Mouse (Mus musculus): Measurements from ENCODE around the gene Olfr1377. TPM values are rescaled to one million over a fixed set of nuclear protein-coding genes. Genes with fewer than 3 reads are reported as not detected.

The Olfr1377 gene
- total RNA-seq, 2 experiments from 2014 or later, result not detected

Other genes with a start within 250 kb of the Olfr1377 start
- 1 to 10 TPM; 2.1 to 3.6 TPM for gene Zfp354c, start 154.2 kb upstream of the Olfr1377 start, total RNA-seq (2021)
- gene Zfp879, start 140.4 kb upstream of the Olfr1377 start, total RNA-seq (2021), result 1 to 10 TPM; 1.4 to 1.6 TPM
- gene Grm6, start 131.3 kb upstream of the Olfr1377 start, total RNA-seq (2021), result under 1 TPM in 1 of 2 experiments, not detected in 1; 0.28 TPM
- under 1 TPM; 0.69 to 0.89 TPM for gene Zfp454, start 94.3 kb upstream of the Olfr1377 start, total RNA-seq (2021)
- 1 to 10 TPM; 3.0 to 3.1 TPM for gene Zfp2, start 65.8 kb upstream of the Olfr1377 start, total RNA-seq (2021)
- 1 to 10 TPM; 1.5 to 1.8 TPM for gene Zfp354b, start 50.3 kb upstream of the Olfr1377 start, total RNA-seq (2021)
- not detected for gene 4933414I15Rik, start 38.2 kb upstream of the Olfr1377 start, total RNA-seq (2021)
- gene Prop1, start 28.2 kb upstream of the Olfr1377 start, total RNA-seq (2021), result not detected
- not detected for gene Olfr1378, start 15.4 kb upstream of the Olfr1377 start, total RNA-seq (2021)
- not detected for gene Olfr51, start 21.6 kb downstream of the Olfr1377 start, total RNA-seq (2021)
- gene Olfr54, start 32.3 kb downstream of the Olfr1377 start, total RNA-seq (2021), result not detected
- gene Olfr1375, start 66.1 kb downstream of the Olfr1377 start, total RNA-seq (2021), result not detected
- 1 to 10 TPM; 2.1 to 2.3 TPM for gene Zfp354a, start 77.3 kb downstream of the Olfr1377 start, total RNA-seq (2021)
- not detected for gene Gm12569, start 238.5 kb downstream of the Olfr1377 start, total RNA-seq (2021)